Mouse (Mus musculus) neural tube, embryonic 10.5 days (tissue): Measurements from ENCODE around the gene Fam53b.

Experiments
- DNase-seq: peaks from one replicate; pipeline ENCODE4 v3.0.0-alpha.2; 2017; ENCODE audit warnings: low spot score; ENCODE audit errors: extremely low spot score

Gene Fam53b

DNA sequence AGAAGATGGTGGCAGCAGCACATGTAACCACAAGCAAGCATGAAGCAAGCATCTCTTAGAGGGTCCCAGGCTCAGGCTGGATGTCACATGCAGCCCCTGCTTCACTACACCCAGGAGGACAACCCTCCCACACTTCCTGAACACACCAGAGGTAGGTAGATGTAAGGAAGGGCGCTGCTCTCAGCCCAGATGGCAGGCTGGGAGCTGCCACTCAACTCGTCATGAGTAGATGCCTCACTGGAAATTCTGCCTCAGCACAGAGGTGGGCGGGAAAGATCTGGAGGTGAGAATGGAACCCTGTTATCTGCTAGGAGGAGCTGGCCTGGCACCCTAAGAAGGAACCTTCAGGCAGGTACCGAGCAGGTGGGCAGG is 45.7 kb downstream of the Fam53b start:
- no peak for DNase-seq

DNA sequence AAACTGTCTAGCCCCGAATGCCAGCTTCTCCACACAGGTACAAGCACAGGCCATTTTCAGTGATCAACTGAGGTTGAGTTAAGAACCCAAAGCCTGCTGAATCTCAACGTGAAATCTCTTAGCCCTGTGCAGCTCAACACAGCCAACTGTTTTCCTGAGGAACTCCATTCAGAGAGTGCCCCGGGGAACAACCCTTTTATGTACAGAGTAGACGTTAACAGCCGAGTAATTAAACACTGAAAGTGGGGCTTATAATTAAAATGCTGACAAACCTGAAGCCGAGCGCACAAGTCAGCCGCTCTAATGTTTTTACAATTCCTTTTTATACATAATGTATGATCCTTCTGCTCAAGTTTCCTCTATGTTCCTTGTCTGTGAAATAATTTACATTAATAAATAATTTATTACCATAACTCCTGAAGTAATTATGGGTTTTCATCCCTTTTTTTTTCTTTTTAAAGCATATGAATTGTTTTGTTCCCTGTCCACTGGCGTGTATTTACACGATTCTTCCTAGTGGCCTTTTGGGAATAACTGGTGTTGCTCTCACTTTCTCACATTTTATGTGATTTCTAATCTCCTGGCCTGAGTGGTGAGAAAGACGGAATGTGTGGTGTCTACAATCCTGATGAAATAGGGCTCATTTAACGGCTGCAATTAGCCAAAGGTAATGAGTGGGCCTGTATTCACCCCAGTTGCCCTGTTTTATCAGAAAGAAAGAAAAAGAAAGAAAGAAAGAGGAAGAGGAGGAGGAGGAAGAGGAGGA is 46.3 kb downstream of the Fam53b start:
- no peak for DNase-seq

DNA sequence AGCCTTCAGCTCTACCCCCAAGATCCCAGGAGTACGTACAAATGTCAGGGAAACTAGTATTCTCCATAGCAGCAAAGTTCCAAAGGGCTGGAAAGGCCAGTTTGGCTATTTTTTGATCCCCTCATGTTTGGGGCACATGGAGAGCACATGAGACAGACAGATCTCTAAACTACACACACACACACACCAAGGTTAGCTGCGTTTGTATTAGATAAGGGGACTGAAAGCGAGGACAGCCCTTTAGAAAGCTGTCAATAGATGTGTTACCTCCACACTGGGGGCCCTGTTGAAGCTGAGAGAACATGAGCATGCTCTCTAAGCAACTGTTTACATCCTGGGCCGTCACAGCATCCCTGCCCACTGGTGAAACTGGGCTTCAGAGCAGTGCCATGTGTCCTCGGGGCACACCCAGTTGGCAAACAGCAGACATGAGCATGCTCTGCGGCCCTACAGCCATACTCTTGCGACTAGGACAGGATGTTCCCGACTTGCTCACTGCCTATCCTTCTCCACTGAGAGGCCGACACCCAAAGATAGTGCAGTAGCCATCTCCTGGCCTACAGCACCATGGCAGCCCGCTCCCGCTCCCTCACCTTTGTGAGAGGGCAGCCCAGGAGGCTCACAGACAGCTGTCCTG is 47.3 kb downstream of the Fam53b start:
- no peak for DNase-seq

DNA sequence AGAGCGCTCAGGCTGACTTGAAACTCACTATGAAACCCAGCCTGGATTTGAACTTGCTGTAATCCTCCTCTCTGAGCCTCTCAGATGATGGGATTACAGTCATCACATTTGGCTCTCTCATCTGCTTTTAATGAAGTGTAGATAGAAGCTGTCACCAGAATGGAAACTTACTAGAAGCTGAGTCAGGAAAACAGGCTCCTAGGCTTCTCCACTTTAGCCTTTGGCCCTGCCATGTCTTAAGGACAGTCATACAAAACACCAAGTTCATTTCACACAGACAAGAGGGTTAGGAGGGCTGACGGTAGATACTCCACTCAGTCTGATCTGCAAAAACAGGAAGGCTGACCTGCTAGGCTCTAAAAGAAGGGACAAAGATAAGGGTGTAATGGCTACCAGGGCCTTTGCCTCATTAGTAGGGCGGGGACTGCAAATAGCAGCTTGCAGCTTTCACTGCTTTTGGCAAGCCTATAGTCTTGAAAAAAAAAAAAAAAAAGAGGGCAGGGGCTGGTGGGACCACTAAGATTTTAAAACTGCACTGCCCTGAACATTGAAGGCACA is 48.0 kb downstream of the Fam53b start:
- no peak for DNase-seq

DNA sequence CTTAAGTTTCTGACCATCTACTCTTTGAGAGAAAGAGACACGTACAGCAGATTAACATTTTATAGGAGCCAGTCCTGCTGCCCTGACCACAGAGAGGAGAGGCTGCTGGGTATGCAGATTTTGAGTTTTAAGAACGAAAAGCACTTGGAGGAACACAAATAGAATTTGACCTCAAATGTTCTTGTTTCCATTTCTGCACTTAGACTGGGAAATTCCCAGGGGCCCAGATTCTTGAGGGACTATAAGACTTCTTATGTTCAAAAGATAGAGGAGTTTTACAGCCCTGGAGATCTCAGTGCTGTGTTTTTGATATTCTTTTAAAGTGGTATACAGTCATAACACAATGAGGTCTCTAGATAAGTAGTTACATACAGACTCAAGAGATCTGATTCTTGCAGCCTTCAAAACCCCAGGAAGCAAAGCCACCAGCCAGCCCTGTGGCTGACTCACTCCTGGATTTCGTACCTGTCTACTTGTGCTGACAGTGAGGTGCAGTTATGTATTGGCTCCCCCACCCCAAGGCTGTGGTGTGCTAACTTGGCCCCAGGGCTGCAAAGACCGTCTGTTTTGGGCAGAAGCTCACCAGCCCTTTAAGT is 48.7 kb downstream of the Fam53b start:
- no peak for DNase-seq

DNA sequence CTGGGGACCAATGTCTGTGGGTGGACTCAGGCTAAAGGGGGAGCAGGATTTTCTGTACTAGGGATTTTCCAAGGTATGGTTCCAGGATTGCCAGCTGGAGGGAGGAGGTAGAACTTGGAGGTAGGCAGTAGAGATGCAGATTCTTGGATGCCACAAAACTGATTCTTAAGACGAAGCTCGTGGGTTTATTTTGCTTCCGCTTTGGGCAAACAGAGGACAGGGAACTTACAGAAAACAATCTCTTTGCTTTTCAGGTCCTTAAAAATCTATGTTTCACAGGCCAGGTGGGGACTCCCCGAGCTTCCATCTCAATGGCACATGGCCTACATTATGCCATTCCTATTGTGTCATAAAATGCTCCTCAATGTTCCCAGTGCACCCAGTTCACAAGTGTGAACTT is 49.4 kb downstream of the Fam53b start:
- no peak for DNase-seq

DNA sequence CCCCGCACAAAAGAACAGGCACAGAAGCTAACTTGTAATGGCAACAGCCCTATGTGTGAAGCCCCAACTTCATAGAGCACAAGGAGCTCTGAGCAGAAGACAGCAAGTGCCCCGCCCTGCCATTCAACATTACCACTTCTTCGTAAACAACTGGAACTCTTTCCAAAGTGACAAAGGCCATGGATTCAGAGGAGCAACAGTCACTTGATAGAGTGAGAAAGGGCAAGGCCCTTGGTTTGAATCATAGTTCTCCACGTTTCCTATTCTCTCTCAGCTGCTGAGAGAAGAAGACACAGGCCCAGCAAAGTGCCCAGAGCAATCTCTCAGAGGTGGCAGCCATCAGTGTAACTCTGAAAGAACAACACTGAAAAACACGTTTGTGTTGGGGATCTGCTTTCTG is 49.8 kb downstream of the Fam53b start:
- DNase-seq, result no peak

DNA sequence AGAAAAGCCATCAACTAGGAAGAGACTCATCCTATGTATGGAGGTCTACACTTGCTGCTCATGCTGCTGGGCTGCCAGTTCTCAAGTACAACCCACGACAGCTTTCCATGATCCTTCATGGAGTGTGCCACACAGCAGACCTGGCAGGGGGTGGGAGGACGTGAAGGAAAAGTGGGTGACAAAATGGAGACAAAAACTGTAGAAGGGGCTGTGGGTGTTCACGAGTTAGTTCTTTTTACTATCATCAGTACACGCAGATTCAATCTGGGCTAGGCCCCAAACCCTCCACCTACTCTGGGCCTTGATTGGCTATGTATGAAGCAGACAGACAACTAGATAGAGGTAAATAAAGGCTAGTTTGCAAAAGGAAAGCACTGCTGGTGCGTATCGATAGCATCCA is 50.3 kb downstream of the Fam53b start:
- DNase-seq, result no peak

DNA sequence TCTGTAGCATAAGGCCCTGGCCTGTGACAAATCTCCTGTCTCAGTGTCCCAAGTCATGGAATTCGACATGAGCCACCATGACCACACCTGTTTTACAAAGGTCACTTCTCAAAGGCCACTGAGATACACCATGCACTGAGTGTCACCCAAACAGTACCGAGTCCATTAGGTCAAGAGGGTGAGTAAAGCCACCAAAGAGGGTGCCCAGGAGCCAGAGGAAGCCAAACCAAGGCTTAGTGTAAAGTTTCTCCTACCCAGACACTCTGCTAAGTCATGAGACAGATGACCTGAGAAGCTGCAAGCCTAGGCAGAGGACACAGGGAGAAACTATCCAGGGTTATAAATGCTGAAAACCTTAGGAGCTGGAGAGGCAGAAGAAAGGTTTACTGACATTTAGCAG is 52.3 kb downstream of the Fam53b start:
- DNase-seq, result no peak

DNA sequence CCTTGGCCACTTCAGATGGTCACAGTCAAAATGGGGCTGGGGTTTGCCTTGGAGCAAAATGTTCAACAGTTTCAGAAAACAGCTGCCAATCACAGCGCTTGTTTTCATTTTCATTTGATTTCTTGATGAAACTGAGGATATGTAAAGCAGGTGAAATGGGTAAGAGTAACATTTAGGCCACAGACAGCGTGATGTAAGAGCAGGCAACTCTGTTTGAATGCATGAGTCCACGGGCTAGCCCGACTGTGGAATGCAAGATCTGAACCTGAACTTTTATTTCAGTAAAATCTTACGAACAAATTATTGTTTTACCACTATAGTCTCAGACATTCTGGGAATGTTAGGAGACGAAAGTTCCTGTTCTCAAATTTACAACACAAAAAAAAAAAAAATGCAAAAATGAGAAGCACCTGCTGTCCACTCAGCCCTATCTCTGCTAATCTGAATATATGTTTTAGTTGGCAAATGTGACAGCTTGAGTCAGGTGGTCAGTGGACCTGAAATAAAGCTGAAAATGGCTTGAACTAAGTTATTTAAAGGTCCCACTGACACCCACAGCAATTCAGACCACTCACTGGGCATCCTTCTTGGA is 53.0 kb downstream of the Fam53b start:
- DNase-seq, result no peak

DNA sequence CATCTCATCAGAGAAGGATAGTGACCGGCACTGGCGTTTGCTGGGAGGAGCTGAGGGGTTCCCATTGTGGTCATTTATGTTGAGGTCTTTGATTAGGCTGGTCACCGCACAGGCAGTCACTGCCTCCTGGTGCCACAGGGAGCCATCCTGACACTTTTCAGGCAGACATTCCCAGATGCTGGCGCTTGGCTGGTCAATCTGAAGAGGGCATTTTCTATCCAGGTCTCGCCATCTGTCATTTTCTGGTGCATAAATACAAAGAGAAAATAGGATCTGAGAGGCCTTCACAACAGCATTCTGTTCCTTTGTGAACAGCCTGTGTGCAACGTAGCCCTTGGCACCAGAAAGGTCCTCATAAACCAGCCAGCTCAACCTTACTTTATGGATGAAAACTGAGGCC is 53.8 kb downstream of the Fam53b start:
- no peak for DNase-seq

DNA sequence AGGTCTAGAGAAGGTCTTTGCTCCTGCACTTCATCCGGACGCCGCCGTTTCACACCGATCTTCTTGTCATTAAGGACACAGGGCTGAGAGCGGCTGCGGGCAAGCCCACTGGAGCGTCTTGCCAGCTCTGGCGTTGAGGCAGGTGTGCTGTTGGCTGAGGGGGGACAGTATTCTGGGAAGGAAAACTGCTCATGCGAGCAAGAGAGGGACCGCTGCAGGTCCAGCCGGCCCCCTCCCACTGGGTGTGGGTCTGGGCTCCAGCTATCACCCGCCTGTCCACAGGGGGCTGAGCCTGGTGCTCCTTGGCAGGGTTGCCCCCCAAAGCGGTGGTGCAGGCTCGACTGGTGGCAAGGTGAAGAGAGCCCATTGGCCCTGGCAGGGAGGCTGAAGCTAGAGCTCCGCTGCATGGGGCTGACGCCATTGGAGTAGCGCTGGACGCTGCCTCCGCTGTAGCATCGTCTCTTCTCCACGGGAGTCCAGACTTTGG is 54.2 kb downstream of the Fam53b start:
- no peak for DNase-seq

DNA sequence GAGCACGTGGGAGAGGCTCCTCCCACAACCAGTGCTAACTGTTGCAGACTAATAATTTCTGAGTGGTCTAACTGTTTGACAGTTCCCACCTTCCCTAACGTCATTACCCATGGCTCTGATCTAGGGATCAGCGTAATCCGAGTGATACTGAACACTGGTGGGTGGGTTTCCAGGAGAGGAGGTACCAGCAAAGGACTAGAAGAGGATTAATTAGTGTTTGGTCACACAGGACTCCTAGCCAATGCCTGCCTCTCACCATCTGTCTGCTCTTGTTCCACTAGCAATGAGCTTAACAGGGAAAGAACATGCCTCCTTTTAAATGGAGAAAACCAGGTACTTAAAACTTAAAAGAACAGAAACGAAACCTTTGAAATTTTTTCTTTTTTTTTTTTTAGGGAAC is 54.8 kb downstream of the Fam53b start:
- DNase-seq, result no peak

DNA sequence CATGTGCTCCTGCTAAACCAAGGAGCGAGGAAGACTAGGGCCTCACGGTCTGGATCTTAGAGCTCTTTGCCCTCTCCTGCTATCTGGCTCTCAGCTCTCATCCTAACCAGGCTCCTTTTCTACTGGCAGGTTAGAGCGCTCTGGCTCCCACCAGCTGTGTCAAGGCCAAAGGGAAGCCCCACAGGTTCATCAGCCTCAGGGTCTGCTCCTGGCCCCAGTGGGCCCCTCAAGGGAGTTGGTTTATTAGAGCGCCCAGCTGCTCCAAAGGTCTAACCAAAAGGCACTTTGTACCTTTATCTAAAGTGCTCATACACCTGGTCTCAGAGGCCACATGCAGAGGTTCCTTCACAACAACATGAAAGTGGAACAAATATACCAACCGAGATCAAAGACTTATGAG is 57.4 kb downstream of the Fam53b start:
- no peak for DNase-seq

DNA sequence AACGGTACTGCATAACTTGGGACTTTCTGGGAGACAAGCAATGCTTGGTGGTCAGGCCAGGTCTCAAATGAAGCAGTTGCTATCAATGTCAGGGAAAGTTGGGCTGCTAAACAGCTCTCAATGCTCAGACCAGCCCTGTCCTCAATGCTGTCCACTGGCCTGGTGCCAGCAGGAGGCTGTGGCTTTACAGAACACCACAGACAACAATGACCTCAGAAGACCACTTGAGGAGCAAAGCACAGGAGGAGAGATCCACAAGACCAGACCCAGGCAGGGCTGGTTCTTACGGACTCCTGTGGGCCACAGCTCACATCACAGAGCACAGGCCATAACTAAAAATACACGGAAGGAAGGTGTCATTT is 59.3 kb downstream of the Fam53b start:
- no peak for DNase-seq

DNA sequence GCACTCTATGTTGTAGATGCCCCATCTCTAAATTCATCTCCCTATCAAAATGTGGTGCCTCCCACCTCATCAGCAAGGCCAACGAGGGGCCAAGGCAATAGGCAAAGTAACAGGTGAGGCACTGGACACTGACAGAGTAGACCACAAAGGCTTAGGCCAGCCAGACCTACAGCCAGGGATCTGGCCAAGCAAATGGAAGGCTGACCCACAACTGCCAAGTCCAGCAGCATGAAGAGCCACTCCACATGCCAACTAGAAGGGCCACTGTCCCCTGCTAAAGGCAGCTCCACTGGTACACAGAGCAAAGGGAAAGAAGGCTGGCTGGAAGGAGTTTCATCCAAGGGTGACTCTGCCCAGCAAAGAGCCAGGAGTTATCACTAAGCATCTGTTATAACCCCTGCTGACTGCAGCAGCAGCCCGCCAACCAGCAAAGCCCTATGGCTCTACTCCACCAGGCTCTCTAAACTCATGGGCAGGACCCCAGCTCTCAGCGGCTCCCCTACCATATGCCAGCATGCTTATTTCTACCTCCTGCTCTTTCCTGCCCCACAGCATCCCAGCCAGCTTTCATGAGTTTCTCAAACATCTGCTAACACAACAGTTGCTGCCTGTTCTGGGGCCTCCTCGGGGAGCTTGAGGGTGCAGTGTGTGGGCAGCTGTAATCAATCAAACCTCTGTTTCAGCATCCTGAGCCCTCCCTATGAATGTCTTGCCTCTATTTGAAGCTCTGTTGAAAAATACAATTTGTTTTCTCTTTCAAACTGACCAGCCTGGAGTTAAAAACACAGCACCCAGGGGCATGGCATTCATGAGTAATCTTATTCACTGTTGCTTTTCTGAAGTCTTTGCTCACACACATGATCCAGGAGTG is 59.9 kb downstream of the Fam53b start:
- no peak for DNase-seq

DNA sequence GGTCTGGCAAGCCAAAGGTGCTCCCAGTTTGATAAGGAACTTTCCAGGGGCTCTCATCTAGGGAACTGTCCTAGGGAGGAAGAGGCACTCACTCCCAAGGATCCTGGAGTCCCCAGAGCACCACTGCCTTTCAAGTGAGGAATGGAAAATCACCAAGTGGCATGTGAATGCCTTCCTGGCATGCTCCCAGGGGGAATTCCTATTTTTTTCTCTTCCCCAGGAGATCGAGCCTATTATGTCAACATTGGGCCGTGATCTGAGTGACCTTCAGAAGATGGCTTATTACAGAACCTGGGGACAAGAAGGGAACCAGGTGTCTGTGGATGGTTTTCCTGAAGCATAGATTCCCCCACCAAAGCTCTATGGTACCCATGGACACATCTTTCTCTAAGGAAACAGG is 62.0 kb downstream of the Fam53b start:
- DNase-seq, result no peak

DNA sequence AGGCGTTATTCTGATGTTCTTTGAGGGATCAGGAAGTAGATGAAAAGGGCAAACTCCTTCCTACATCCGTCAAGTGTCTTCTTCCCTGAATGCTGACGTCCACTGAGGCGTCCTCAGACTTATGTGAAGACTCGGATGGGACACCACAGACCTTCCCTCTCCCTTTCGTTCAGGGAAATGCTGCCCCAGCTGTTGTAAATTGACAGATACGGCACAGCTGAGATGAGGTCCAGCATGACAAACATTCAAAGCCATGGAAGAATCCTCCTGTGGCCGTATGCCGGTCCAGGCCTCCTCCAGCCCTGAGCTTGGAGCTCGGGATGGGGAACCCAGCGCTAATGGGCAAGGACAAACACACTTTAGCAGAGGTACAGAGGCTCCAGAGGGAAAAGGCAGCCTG is 64.2 kb downstream of the Fam53b start:
- no peak for DNase-seq

DNA sequence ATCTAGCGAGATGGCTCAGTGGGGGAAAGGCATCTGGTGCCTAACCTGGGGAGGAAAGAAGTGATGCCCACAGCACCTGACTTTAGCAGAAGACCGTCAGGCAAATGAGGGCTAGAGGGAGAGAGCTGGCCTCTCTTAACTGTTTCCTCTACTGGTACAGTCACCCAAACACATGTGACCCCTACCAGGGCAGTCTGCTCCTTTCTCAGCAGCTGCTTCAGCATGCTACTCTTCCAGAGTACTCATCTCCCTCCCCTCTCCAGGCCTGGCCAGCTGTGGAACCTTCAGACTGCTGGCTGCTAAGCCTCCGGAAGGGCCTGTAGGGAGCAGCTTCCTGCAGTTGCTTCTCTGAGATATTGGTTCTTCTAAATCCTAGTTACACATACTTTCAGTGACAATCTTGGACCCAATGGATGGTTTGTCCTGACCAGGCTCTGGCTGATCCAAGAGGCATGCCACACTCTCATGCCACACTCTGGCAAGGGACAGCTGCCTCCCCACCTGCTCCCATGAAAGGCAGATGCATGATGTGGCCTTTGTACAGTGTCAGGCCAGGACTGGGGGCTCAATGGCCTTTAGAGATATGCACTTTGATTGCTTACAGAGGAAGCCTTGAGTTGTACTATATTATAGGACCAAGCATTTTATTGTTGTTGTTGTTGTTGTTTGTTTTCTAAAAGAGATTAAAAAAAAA is 65.5 kb downstream of the Fam53b start:
- no peak for DNase-seq

DNA sequence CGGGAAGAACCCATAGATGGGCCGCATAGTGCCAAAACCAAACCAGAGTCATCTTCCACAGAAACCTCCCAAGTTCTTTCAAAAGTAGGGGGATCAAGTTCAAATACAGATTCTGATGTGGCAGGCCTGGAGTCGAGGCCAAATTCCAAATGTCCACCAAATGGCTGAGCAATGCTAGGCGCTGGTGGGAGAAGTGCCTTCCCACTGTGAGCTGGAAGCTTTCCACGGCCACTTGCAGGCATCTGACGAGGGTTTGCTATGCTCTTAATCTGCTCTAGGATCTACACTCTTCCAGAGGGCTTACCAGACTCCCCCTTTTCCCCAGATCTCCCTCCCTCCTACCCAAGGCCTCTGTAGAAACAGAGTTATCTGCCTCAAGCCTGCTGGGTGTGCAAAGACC is 66.6 kb downstream of the Fam53b start:
- no peak for DNase-seq

DNA sequence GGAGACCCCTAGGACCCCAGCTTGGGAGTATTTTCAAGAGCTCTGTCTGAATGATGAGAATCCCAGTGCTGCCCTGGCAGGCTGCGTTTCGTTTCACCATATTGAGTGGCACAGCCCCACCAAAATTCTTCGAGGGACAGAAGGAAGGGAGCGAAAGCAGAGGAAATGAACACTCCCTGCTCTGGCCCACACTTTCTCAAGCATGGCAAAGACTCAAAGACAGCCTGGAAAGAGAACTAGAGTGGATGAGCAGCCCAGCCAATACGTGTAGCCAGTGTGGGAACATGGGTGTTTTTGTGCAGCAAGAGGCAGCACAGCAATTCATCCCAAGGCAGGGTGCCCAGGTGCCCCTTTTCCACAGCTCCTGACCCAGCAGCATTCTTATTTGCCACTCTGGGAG is 70.8 kb downstream of the Fam53b start:
- DNase-seq, result no peak
